Mouse (Mus musculus) bone marrow macrophage, adult 2 months (primary cell): ENCODE data around the gene Rab34. TPM values are rescaled to one million over a fixed set of nuclear protein-coding genes. Genes with fewer than 3 reads are reported as not detected.

Source experiments
- H3K27ac ChIP-seq: 2 replicates; pipeline ENCODE4 v1.5.1; 2012; ENCODE audit warnings: low read depth, low read length; ENCODE audit not compliant: insufficient read depth
- H3K4me1 ChIP-seq: 2 replicates; pipeline ENCODE4 v1.6.1; 2012; ENCODE audit warnings: low read length; ENCODE audit not compliant: control insufficient read depth, insufficient read depth
- H3K4me3 ChIP-seq: 2 replicates; pipeline ENCODE4 v1.5.1; 2012; ENCODE audit warnings: mild to moderate bottlenecking, low read length, moderate library complexity; ENCODE audit not compliant: insufficient read depth
- CTCF ChIP-seq: IDR thresholded peaks from 2 replicates; pipeline ENCODE4 v1.5.1; 2012; ENCODE audit warnings: low read depth, mild to moderate bottlenecking, low read length, moderate library complexity
- POLR2A ChIP-seq: IDR thresholded peaks from 2 replicates; pipeline ENCODE4 v1.6.1; 2012; ENCODE audit warnings: mild to moderate bottlenecking, low read depth, low read length, borderline replicate concordance
- polyA plus RNA-seq: library from polyadenylated mRNA; stranded (reverse); fragments of >200 nt; gene quantifications from 2 replicates; pipeline ENCODE4 v1.2.4, GENCODE M21; 2012; ENCODE audit not compliant: missing spikeins, insufficient read depth, insufficient read length

Gene Rab34
- polyA plus RNA-seq, 1 experiment = 30.5 TPM

DNA sequence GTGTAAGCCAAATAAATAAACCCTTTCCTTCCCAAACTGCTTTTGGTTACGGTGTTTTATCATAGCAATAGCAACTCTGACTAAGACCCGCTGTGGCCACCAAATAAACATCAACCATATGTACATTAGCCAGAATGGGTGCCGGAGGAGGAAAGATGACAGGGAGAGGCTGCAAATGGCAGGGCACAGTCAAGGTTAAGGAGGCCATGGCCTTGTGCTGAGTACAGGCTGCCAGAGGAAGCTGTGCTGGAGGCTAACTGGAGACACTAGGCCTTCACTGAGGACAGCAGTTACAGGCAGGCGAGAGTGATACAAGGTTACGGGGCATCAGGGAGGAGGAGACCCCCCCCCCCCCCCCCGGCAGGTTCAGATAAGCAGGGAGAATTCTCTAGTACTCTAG lies 21.7 kb downstream of the Rab34 start:
- H3K4me1 ChIP-seq = peaks cover 13% of the 10 kb centered on the region
- no peak overlapping the region for H3K4me3 ChIP-seq
- TF ChIP-seq CTCF (no peak), POLR2A (no peak)
- no peak overlapping the region for H3K27ac ChIP-seq

GRCm38 (mm10) chr11:78210615-78211014 lies 22.4 kb downstream of the Rab34 start:
- TF ChIP-seq POLR2A = no peak
- TF ChIP-seq CTCF = no peak
- Histone ChIP-seq H3K27ac (no peak overlapping the region), H3K4me3 (no peak overlapping the region), H3K4me1 (peaks cover 13% of the 10 kb centered on the region)

DNA sequence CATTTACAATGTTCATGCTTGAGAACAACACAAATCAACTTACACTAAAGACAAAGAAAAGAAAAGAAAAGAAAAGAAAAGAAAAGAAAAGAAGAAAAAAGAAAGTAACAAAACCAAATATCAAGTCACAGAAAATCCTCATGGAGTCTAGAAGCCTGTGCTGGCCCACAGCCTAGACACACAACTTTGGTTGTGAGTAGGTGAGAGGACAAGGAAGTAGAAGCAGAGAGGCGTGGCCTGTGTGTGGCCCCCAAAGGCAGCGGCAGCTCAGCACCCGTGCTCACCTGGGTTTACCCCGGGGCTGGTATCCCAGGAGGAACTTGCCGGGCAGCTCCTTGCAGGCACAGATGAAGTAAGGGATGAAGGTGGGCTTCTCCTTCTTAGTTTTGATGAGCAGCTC lies 23.3 kb downstream of the Rab34 start:
- no peak overlapping the region for H3K27ac ChIP-seq
- H3K4me3 ChIP-seq = no peak overlapping the region
- peaks cover 13% of the 10 kb centered on the region for H3K4me1 ChIP-seq
- TF ChIP-seq POLR2A (no peak), CTCF (no peak)

DNA sequence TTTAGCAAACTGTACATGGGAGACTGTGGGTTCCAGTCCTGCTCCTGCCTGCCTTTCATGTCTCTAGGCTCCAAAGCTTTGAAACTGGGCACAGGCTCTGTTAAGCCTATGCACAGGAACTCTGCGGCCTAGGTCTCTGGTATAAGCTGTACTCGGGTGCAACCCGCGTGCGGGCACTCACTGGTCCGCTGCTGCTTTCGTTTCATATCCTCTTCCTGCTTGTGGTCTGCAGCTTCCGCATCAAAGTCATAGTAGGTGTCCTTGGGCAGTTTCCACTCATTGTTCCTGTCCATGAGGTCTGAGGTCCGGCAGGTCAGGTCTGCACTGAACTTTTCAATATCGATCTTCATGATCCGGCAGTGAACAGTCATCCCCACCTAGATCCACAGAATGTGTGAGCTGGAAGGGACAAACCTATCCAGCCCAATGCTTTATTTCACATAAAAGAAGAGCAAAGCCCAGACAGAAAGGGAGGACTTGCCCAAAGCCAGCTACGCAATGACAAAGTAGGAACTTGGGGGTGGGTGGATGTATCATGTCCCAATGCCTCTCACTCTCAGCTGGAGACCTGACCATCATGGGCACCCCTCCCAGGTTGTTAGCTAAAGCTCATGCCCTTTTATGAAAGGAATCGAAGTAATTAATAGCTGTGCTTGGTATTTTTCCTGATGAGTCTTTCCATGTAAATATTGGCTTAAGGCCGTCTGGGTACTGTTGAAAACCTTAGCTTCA lies 25.0 kb downstream of the Rab34 start:
- TF ChIP-seq POLR2A = no peak
- no peak for TF ChIP-seq CTCF
- H3K4me1 ChIP-seq = peaks cover 13% of the 10 kb centered on the region
- H3K27ac ChIP-seq = peak overlapping the region; percentile 82
- peak overlapping the region; percentile 29 for H3K4me3 ChIP-seq

- Histone ChIP-seq H3K4me3 (no peak overlapping the region), H3K27ac (no peak overlapping the region), H3K4me1 (peaks cover 13% of the 10 kb centered on the region)
- TF ChIP-seq POLR2A (no peak), CTCF (no peak)
Observed at GRCm38 (mm10) chr11:78215709-78216317, 27.6 kb downstream of the Rab34 start.

GRCm38 (mm10) chr11:78223586-78223985 lies 35.4 kb downstream of the Rab34 start:
- no peak overlapping the region for H3K4me3 ChIP-seq
- H3K27ac ChIP-seq = no peak overlapping the region
- H3K4me1 ChIP-seq = no peaks in the 10 kb centered on the region
- TF ChIP-seq CTCF (no peak), POLR2A (no peak)

- H3K27ac ChIP-seq = no peak overlapping the region
- TF ChIP-seq POLR2A (no peak), CTCF (no peak)
- no peak overlapping the region for H3K4me3 ChIP-seq
- H3K4me1 ChIP-seq = no peaks in the 10 kb centered on the region
Observed at GRCm38 (mm10) chr11:78231518-78231917, 43.3 kb downstream of the Rab34 start.

- Histone ChIP-seq H3K4me1 (peaks cover 13% of the 10 kb centered on the region), H3K4me3 (no peak overlapping the region), H3K27ac (no peak overlapping the region)
- no peak for TF ChIP-seq CTCF
- no peak for TF ChIP-seq POLR2A
Observed at GRCm38 (mm10) chr11:78240193-78240857, 52.1 kb downstream of the Rab34 start.

Other genes with a start within 250 kb of the Rab34 start
- gene Phf12, start 205.7 kb upstream of the Rab34 start, polyA plus RNA-seq = 42.5 and 47.8 TPM in 2 replicates
- gene Dhrs13, start 156.2 kb upstream of the Rab34 start, polyA plus RNA-seq = 2.8 and 3.5 TPM in 2 replicates
- 59.0 and 64.0 TPM in 2 replicates for gene Flot2, start 150.5 kb upstream of the Rab34 start, polyA plus RNA-seq
- 18.4 and 19.5 TPM in 2 replicates for gene Eral1, start 108.0 kb upstream of the Rab34 start, polyA plus RNA-seq
- gene Fam222b, start 93.8 kb upstream of the Rab34 start, polyA plus RNA-seq = 9.7 and 11.4 TPM in 2 replicates
- gene Traf4, start 22.8 kb upstream of the Rab34 start, polyA plus RNA-seq = 0.68 TPM in 1 of 2 replicates, not detected in the other
- gene Nek8, start 11.8 kb upstream of the Rab34 start, polyA plus RNA-seq = 4.8 and 5.2 TPM in 2 replicates
- 2.2 and 2.5 TPM in 2 replicates for gene Tlcd1, start 11.7 kb upstream of the Rab34 start, polyA plus RNA-seq
- gene Rpl23a, start 4.8 kb upstream of the Rab34 start, polyA plus RNA-seq = 867 and 1,013 TPM in 2 replicates
- 0.92 TPM in 1 of 2 replicates, not detected in the other for gene Proca1, start 5.0 kb downstream of the Rab34 start, polyA plus RNA-seq
- gene Sdf2, start 57.3 kb downstream of the Rab34 start, polyA plus RNA-seq = 83.1 and 103 TPM in 2 replicates
- 33.6 and 39.1 TPM in 2 replicates for gene Supt6, start 57.6 kb downstream of the Rab34 start, polyA plus RNA-seq
- 168 and 187 TPM in 2 replicates for gene 2610507B11Rik, start 73.3 kb downstream of the Rab34 start, polyA plus RNA-seq
- gene BC030499, start 102.4 kb downstream of the Rab34 start, polyA plus RNA-seq = 3.5 and 4.4 TPM in 2 replicates
- gene Spag5, start 113.1 kb downstream of the Rab34 start, polyA plus RNA-seq = 19.3 and 28.1 TPM in 2 replicates
- gene Aldoc, start 134.5 kb downstream of the Rab34 start, polyA plus RNA-seq = 21.9 and 31.0 TPM in 2 replicates
- 80.8 and 85.9 TPM in 2 replicates for gene Pigs, start 140.0 kb downstream of the Rab34 start, polyA plus RNA-seq
- 35.5 and 38.5 TPM in 2 replicates for gene Unc119, start 155.1 kb downstream of the Rab34 start, polyA plus RNA-seq
- not detected in 2 replicates for gene Foxn1, start 198.1 kb downstream of the Rab34 start, polyA plus RNA-seq
- 0.99 and 1.2 TPM in 2 replicates for gene Slc13a2, start 233.8 kb downstream of the Rab34 start, polyA plus RNA-seq